Mouse (Mus musculus): Measurements from ENCODE around the gene Tigd4. TPM values are rescaled to one million over a fixed set of nuclear protein-coding genes. Genes with fewer than 3 reads are reported as not detected.

Tigd4 gene
- polyA plus RNA-seq, 1 experiment: not detected

DNA sequence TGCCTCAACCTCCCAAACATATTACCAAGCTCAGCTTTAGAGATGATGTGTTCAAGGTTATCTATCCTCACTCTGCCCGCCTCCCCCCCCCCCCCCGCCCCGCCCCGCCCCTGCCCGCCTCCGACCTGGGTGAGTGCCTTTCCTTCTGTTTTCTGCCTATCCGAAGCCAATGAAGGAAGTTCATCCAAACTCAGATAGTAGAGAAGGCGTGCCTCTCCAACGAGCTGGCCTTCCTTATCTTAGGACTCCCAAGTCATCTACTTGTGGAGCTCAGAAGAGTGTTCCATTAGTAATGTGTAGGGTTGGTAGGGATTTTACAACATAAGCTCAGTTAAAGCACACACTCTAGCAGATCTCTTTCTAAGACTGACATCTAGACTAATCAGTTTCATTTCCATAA, 9.8 kb downstream of the Tigd4 start:
- no peak overlapping the region for H3K27ac ChIP-seq (ENCODE audit: insufficient read depth, low read depth, low read length)
- H3K4me1 ChIP-seq (ENCODE audit: control insufficient read depth, insufficient read depth, low read length): peaks cover under 1% of the 10 kb centered on the region; the same call in 1 of the 2 replicates
- TF ChIP-seq CTCF (IDR thresholded peaks at IDR 0.05; ENCODE audit: low read depth, low read length) (no peak), POLR2A (IDR thresholded peaks at IDR 0.05; ENCODE audit: borderline replicate concordance, low read depth, low read length) (no peak)
- H3K4me3 ChIP-seq (ENCODE audit: insufficient read depth, low read length): no peak overlapping the region

DNA sequence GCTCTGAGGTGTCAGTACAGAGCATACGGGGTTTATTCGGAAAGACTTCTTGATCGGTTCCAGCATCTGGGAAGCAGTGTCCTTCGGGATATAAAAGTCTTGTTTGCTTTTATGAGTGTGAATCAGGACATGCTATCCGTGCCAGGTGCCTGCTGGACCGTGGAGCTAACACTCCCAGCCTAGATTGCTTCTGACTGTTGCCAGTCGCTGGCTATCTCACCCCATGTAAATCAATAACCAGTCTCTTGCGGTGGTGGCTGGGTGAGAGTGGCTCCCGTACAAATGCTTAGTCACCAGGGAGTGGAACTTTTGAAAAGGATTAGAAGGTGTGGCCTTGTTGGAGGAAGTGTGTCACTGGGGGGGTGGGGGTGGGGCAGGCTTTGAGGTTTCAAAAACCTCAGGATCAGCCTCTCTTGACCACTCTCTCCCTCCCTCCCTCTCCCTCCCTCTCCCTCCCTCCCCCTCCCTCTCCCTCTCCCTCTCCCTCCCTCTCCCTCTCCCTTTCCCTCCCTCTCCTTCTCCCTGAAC, 16.9 kb downstream of the Tigd4 start:
- no peak overlapping the region for H3K27ac ChIP-seq (ENCODE audit: insufficient read depth, low read depth, low read length)
- H3K4me3 ChIP-seq (ENCODE audit: insufficient read depth, low read length): no peak overlapping the region
- TF ChIP-seq CTCF (IDR thresholded peaks at IDR 0.05; ENCODE audit: low read depth, low read length): no peak
- TF ChIP-seq POLR2A (IDR thresholded peaks at IDR 0.05; ENCODE audit: borderline replicate concordance, low read depth, low read length): no peak
- H3K4me1 ChIP-seq (ENCODE audit: control insufficient read depth, insufficient read depth, low read length): no peaks in the 10 kb centered on the region

DNA sequence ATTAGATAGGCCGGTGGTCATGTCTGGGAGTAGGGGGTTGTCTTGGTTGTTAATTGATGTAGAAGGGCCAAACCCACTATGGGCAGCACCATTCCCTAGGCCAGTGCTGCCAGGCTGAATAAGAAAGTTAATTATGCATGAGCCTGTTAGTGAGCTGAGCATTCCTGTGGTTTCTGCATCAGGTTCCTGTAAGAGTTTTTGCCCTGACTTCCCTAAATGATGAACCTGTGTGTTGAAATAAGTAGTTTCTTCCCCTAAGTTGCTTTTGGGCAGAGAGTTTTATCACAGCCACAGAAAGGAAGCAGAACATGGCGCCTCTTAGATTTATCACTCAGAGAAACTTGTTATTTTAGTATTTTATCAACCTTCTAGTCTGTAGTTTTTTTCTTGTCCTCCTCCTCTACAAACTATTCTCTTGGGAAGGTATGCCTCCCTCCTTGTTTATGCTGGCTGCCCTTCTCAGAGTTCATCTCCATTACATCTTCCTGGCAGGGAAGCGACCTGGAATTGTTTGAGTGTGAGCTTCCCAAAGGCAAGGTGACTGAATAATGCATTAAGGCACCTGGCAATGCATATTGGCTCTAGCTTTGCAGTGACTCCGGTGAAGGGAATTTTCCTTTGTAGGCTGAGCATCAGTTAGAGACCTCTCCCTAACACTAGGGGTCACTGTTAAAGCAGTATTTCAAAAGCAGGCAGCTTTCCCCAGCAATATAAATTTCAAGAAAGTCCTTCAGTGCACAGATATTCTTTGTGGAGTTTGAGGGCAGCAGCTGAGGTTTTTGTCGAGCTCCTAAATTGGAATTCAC, 21.9 kb downstream of the Tigd4 start:
- no peak overlapping the region for H3K4me3 ChIP-seq (ENCODE audit: insufficient read depth, low read length)
- H3K4me1 ChIP-seq (ENCODE audit: control insufficient read depth, insufficient read depth, low read length): peaks cover 4% of the 10 kb centered on the region; the same call in 1 of the 2 replicates
- TF ChIP-seq CTCF (IDR thresholded peaks at IDR 0.05; ENCODE audit: low read depth, low read length) (no peak), POLR2A (IDR thresholded peaks at IDR 0.05; ENCODE audit: borderline replicate concordance, low read depth, low read length) (no peak)
- no peak overlapping the region for H3K27ac ChIP-seq (ENCODE audit: insufficient read depth, low read depth, low read length)

DNA sequence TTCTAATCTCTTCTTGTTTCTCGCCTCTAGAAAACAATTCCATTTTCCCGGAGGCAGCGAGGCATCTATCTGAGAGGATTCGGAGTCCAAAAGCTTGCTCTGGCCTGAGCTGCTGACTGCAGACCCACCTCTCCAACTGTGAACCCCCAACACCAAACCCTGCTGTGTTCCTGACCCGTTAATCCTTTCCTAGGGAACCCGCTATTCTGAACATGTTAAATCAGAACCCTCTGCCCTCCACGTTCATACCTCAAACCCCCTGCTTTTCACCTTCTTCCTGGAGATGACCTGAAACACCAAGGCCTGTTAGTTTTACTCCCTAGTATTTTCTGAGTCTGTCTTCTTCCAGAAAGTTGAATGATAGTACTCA, 22.5 kb downstream of the Tigd4 start:
- Histone ChIP-seq H3K27ac (ENCODE audit: insufficient read depth, low read depth, low read length) (no peak overlapping the region), H3K4me3 (ENCODE audit: insufficient read depth, low read length) (no peak overlapping the region), H3K4me1 (ENCODE audit: control insufficient read depth, insufficient read depth, low read length) (peaks cover 4% of the 10 kb centered on the region; the same call in 1 of the 2 replicates)
- TF ChIP-seq CTCF (IDR thresholded peaks at IDR 0.05; ENCODE audit: low read depth, low read length): no peak
- TF ChIP-seq POLR2A (IDR thresholded peaks at IDR 0.05; ENCODE audit: borderline replicate concordance, low read depth, low read length): no peak

DNA sequence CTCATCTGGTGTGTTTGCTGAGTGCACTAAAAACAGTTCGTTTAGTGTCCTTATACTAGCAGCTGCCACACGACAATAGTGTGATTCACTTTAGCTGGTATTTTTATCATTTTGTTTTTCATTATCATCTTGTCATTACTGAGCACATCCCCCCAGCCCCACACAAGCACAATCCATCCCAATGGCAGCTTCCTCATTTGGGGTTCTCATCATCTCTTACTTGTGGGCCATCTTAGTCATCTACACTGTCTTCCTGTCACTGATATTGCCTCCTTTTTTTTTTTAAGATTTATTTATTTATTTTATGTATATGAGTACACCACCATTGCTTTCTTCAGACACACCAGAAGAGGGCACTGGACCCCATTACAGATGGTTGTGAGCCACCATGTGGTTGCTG, 25.3 kb downstream of the Tigd4 start:
- TF ChIP-seq POLR2A (IDR thresholded peaks at IDR 0.05; ENCODE audit: borderline replicate concordance, low read depth, low read length) (no peak), CTCF (IDR thresholded peaks at IDR 0.05; ENCODE audit: low read depth, low read length) (no peak)
- Histone ChIP-seq H3K27ac (ENCODE audit: insufficient read depth, low read depth, low read length) (no peak overlapping the region), H3K4me1 (ENCODE audit: control insufficient read depth, insufficient read depth, low read length) (peaks cover 19% of the 10 kb centered on the region), H3K4me3 (ENCODE audit: insufficient read depth, low read length) (no peak overlapping the region)

DNA sequence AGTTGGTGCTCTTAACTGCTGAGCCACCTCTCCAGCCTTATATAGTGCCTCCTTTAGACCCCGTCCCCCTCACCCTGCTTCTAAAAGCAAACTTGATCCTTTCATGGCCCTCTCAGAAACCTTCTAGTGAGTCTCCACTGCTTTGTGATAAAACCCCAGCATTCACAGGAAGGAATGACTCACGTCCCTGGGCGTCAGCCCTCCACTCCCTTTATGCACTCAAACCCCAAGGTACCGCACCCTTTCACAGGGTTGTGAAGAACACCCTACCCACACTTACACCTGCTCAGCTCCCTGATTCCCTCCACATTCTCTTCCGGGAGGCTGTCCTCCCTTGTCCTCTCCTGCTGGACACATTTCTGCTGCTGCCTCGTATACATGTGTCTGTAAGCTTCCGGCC, 25.7 kb downstream of the Tigd4 start:
- TF ChIP-seq CTCF (IDR thresholded peaks at IDR 0.05; ENCODE audit: low read depth, low read length): no peak
- TF ChIP-seq POLR2A (IDR thresholded peaks at IDR 0.05; ENCODE audit: borderline replicate concordance, low read depth, low read length): no peak
- Histone ChIP-seq H3K4me1 (ENCODE audit: control insufficient read depth, insufficient read depth, low read length) (peaks cover 21% of the 10 kb centered on the region), H3K27ac (ENCODE audit: insufficient read depth, low read depth, low read length) (no peak overlapping the region), H3K4me3 (ENCODE audit: insufficient read depth, low read length) (no peak overlapping the region)

DNA sequence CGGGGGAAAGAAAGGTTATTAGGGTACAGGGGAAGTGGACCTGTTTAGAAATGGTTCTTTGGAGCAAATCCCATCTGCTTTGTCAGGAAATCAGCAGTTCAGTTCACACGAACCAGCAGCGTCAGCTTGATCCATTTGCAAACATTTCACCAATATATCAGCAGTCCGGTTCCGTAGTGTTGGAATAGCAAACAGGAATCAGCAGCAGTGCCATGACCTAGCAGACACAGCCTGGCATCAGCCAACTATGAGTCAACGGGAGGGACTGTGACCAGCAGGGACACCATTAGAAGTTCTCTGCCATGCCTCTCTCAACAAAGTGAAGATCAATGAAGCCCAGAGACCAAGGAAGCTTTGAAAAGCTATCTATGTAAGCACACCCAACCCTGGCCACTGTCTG, 26.4 kb downstream of the Tigd4 start:
- Histone ChIP-seq H3K27ac (ENCODE audit: insufficient read depth, low read depth, low read length) (no peak overlapping the region), H3K4me3 (ENCODE audit: insufficient read depth, low read length) (no peak overlapping the region), H3K4me1 (ENCODE audit: control insufficient read depth, insufficient read depth, low read length) (peaks cover 21% of the 10 kb centered on the region)
- TF ChIP-seq CTCF (IDR thresholded peaks at IDR 0.05; ENCODE audit: low read depth, low read length) (no peak), POLR2A (IDR thresholded peaks at IDR 0.05; ENCODE audit: borderline replicate concordance, low read depth, low read length) (no peak)

DNA sequence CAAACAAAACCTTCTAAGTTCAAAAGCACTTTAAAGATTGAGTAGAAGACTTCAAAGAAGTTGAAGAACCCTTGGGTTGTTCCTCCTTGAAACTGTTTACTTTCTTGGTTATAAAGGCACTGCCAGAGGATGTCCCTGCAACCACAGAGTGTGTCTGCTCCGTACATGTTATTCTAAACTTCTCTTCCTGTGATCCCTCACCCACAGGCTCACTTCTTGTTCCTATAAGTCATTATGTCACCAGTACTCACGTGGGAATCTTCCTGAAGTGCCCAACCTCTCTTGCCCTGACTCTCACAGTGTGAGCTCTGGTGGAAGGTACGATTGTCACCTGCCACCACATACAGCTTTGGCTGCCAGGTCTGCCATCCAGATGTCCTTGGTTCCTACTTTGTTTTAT, 28.7 kb downstream of the Tigd4 start:
- peak overlapping the region; percentile 25 for H3K27ac ChIP-seq (ENCODE audit: insufficient read depth, low read depth, low read length)
- TF ChIP-seq CTCF (IDR thresholded peaks at IDR 0.05; ENCODE audit: low read depth, low read length): no peak
- TF ChIP-seq POLR2A (IDR thresholded peaks at IDR 0.05; ENCODE audit: borderline replicate concordance, low read depth, low read length): no peak

DNA sequence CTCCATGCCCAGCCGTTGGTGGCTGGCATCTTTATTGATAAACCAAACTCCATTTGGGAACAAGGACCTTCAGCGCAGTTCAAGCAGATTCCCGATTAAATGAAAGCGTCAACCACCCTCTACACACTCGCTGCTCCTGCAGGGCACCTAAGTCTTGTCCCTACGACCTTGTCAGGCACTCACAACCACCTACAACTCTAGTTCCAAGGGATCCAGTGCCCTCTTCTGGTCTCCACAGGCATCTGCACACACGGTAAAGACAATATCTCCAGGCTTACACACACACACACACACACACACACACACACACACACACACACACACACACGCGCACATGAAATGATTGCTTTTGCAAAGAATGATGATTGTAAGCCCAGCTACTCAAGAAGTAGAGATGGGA, 38.2 kb downstream of the Tigd4 start:
- Histone ChIP-seq H3K27ac (ENCODE audit: insufficient read depth, low read depth, low read length) (no peak overlapping the region), H3K4me3 (ENCODE audit: insufficient read depth, low read length) (no peak overlapping the region), H3K4me1 (ENCODE audit: control insufficient read depth, insufficient read depth, low read length) (no peaks in the 10 kb centered on the region)
- TF ChIP-seq CTCF (IDR thresholded peaks at IDR 0.05; ENCODE audit: low read depth, low read length) (no peak), POLR2A (IDR thresholded peaks at IDR 0.05; ENCODE audit: borderline replicate concordance, low read depth, low read length) (no peak)

More for the DNA sequence above, 28.7 kb downstream of the Tigd4 start:
- Histone ChIP-seq H3K4me3 (ENCODE audit: insufficient read depth, low read length) (no peak overlapping the region), H3K4me1 (ENCODE audit: control insufficient read depth, insufficient read depth, low read length) (peaks cover 21% of the 10 kb centered on the region)

DNA sequence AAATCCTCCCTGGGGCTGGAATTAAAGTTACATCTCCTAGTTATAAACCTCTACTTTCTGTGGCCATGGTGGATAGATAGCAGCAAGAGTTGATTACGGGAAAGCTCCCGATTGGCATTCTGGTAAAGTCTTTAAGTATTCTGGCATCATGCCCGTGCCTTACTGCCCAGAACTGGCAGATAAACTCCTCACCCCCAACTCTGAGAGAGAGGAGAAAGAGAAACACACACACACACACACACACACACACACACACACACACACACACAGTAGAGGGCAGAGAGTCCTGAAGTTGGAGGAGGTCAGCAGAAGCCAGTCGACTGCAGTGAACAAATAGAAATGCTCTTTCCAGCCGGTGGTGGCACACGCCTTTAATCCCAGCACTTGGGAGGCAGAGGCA, 43.7 kb downstream of the Tigd4 start:
- TF ChIP-seq POLR2A (IDR thresholded peaks at IDR 0.05; ENCODE audit: borderline replicate concordance, low read depth, low read length): no peak
- no peak for TF ChIP-seq CTCF (IDR thresholded peaks at IDR 0.05; ENCODE audit: low read depth, low read length)
- peaks cover 41% of the 10 kb centered on the region for H3K4me1 ChIP-seq (ENCODE audit: control insufficient read depth, insufficient read depth, low read length)
- H3K4me3 ChIP-seq (ENCODE audit: insufficient read depth, low read length): no peak overlapping the region
- H3K27ac ChIP-seq (ENCODE audit: insufficient read depth, low read depth, low read length): no peak overlapping the region
